Mouse (Mus musculus): ENCODE results near the gene Stk16. TPM values are rescaled to one million over a fixed set of nuclear protein-coding genes. Genes with fewer than 3 reads are reported as not detected.

Gene Stk16
- total RNA-seq, 2 experiments from 2014 or later = 85.6 to 86.0 TPM

DNA sequence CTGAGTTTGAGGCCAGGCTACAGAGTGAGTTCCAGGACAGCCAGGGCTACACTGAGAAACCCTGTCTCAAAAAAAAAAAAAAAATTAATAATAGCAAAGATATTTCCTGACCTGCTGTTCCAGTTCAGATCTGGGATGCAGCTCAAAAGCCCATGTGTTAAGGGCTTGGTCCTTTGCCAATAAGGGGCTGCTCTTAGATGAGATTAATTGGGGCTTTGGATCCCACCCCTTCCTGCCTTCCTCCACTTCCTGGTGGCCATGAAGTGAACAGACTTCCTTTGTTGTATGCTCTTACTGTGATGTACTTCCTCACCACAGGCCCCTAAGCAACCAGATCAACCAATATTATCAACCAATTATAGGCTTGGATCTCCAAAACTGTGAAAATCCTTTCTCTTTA lies 23.5 kb upstream of the Stk16 start:
- DNase-seq (ENCODE audit: extremely low spot score in 1 of 2, low spot score in 2 of 2) = no peak
- Histone ChIP-seq H3K27ac (no peak overlapping the region), H3K4me3 (no peak overlapping the region)
- intact Hi-C loops (cut with DNase I) = no loop called here
- no peak for TF ChIP-seq CTCF (IDR thresholded peaks at IDR 0.05)

GRCm38 (mm10) chr1:75187914-75188483 lies 22.6 kb upstream of the Stk16 start:
- H3K27ac ChIP-seq = no peak overlapping the region
- intact Hi-C loops (cut with DNase I) = no loop called here
- TF ChIP-seq CTCF (IDR thresholded peaks at IDR 0.05) = no peak
- no peak overlapping the region for H3K4me3 ChIP-seq
- no peak for DNase-seq (ENCODE audit: extremely low spot score in 1 of 2, low spot score in 2 of 2)

DNA sequence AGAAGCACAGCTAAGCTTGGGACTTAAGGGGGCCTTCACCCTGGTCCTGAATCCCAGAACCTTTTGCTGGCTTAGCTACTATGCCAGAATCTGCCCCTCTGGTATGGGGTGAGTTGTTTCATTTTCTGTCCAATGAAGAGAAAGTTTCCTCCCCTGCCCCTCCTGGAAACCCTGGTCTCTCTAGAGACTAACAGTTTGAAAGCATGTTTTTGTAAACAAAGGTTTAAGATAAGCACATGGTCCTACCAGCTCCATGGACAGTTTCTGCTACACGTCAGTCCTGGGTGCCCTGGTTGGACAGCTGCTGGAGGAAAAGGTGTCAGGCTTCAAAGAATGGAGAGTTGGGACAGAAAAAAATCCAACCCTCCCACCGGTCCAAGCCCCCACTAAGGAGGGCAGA lies 20.1 kb upstream of the Stk16 start:
- no peak for DNase-seq (ENCODE audit: extremely low spot score in 1 of 2, low spot score in 2 of 2)
- H3K27ac ChIP-seq = no peak overlapping the region
- no peak for TF ChIP-seq CTCF (IDR thresholded peaks at IDR 0.05)
- intact Hi-C loops (cut with DNase I) = no loop called here
- peak overlapping the region; percentile 60 for H3K4me3 ChIP-seq

DNA sequence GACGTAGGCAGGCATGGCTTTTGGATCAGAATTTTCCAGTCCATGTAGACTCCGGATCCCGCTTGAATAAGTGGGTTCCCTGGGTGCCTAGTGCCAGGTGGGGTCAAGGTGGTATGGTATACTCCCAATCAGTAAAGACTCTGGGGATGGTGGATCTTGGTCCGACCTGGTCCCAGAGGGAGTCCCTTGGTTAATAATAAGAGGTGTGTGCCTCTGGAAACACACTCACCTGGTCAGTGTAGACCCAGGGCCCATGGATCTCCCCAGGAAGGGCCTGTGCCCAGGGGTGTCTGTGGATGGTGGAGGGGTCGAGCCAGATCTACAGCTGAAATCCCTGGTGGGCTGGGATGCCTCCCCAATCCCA lies 19.4 kb upstream of the Stk16 start:
- intact Hi-C loops (cut with DNase I) = no loop called here
- TF ChIP-seq CTCF (IDR thresholded peaks at IDR 0.05) = no peak
- peak overlapping the region; percentile 60 for H3K4me3 ChIP-seq
- peak overlapping the region; percentile 96 for H3K27ac ChIP-seq
- DNase-seq (ENCODE audit: extremely low spot score in 1 of 2, low spot score in 2 of 2) = no peak

GRCm38 (mm10) chr1:75191622-75192402 lies 18.8 kb upstream of the Stk16 start, which contains the start of the genes Ankzf1 and Atg9a:
Ankzf1 (plus strand) TSS chr1:75192151.
Atg9a (minus strand) TSS chr1:75192196.
- intact Hi-C loops (cut with DNase I) = no loop called here
- DNase-seq (ENCODE audit: extremely low spot score in 1 of 2, low spot score in 2 of 2) = peak; percentile 91 to 96
- Histone ChIP-seq H3K27ac (peak within 1 kb of the TSS; percentile 96), H3K4me3 (peak within 1 kb of the TSS; percentile 60)
- TF ChIP-seq CTCF (IDR thresholded peaks at IDR 0.05) = no peak

DNA sequence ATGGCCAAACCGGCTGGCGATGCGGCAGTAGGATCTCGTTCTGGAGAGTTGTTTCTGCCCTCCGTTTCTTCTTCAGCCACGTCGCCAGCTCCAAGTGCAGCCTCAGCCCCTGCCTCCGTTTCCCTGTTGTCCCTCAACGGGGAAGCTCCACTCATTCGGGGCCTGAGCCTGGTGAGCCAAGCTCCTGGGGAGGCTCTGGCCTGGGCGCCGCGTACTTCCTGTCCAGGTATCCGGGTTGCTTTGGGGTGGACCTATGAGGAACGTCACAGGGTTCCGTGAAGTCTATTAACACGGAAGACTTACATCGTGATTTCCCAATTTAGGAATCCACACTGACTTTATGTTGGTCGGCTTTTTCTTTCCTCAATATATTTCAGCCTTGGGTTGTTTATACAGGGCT lies 18.2 kb upstream of the Stk16 start:
- intact Hi-C loops (cut with DNase I) = no loop called here
- peak overlapping the region; percentile 89 for H3K27ac ChIP-seq
- DNase-seq (ENCODE audit: extremely low spot score in 1 of 2, low spot score in 2 of 2) = no peak
- TF ChIP-seq CTCF (IDR thresholded peaks at IDR 0.05) = no peak
- peak overlapping the region; percentile 60 for H3K4me3 ChIP-seq

GRCm38 (mm10) chr1:75201236-75201635 lies 9.4 kb upstream of the Stk16 start:
- intact Hi-C loops (cut with DNase I) = no loop called here

GRCm38 (mm10) chr1:75208967-75209678 lies 1.5 kb upstream of the Stk16 start:
- intact Hi-C loops (cut with DNase I) = no loop called here
- no peak; the same call in 1 of the 2 replicates for TF ChIP-seq CTCF (IDR thresholded peaks at IDR 0.05)
- Histone ChIP-seq H3K27ac (no peak overlapping the region), H3K4me3 (peak overlapping the region; percentile 33)
- DNase-seq (ENCODE audit: extremely low spot score in 1 of 2, low spot score in 2 of 2) = no peak

More at GRCm38 (mm10) chr1:75201236-75201635, 9.4 kb upstream of the Stk16 start:
- no peak overlapping the region for H3K4me3 ChIP-seq
- no peak for TF ChIP-seq CTCF (IDR thresholded peaks at IDR 0.05)
- DNase-seq (ENCODE audit: extremely low spot score in 1 of 2, low spot score in 2 of 2) = no peak
- H3K27ac ChIP-seq = no peak overlapping the region

- H3K27ac ChIP-seq = peak overlapping the region; percentile 88
- intact Hi-C loops (cut with DNase I) = no loop called here
- peak overlapping the region; percentile 95 for H3K4me3 ChIP-seq
- TF ChIP-seq CTCF (IDR thresholded peaks at IDR 0.05) = no peak
- no peak for DNase-seq (ENCODE audit: extremely low spot score in 1 of 2, low spot score in 2 of 2)
Measured at GRCm38 (mm10) chr1:75211141-75211708, 587 bp downstream of the Stk16 start.

- Histone ChIP-seq H3K4me3 (no peak overlapping the region), H3K27ac (no peak overlapping the region)
- intact Hi-C loops (cut with DNase I) = no loop called here
- DNase-seq (ENCODE audit: extremely low spot score in 1 of 2, low spot score in 2 of 2) = no peak
- no peak for TF ChIP-seq CTCF (IDR thresholded peaks at IDR 0.05)
Measured at GRCm38 (mm10) chr1:75212542-75212941, 1.9 kb downstream of the Stk16 start.

DNA sequence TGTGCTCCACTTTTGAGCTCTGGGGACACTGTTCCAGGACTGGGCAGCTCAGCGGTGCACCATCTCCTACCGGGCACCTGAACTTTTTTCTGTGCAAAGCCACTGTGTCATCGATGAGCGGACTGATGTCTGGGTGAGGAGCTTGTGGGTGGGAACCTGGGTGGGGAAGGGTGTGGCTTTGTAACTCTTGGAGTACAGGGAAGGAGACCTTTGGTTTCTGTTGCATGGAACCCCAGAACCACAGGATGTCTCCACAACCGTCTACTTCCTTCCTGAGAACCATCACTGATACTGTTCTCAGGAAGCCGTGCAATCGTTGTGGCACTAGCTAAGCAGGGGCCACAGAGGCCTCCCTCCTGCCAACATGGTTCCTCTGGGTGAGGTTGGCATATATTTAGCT lies 2.5 kb downstream of the Stk16 start:
- no peak overlapping the region for H3K4me3 ChIP-seq
- no peak for DNase-seq (ENCODE audit: extremely low spot score in 1 of 2, low spot score in 2 of 2)
- intact Hi-C loops (cut with DNase I) = no loop called here
- no peak overlapping the region for H3K27ac ChIP-seq
- TF ChIP-seq CTCF (IDR thresholded peaks at IDR 0.05) = no peak

GRCm38 (mm10) chr1:75214442-75214841 lies 3.8 kb downstream of the Stk16 start:
- Histone ChIP-seq H3K4me3 (no peak overlapping the region), H3K27ac (peak overlapping the region; percentile 53)
- TF ChIP-seq CTCF (IDR thresholded peaks at IDR 0.05) = no peak
- no peak for DNase-seq (ENCODE audit: extremely low spot score in 1 of 2, low spot score in 2 of 2)
- intact Hi-C loops (cut with DNase I) = no loop called here

All from left cerebral cortex, adult 2 months (tissue).